Mouse (Mus musculus): Measurements from ENCODE around the gene Ptcd1. TPM values are rescaled to one million over a fixed set of nuclear protein-coding genes. Genes with fewer than 3 reads are reported as not detected.
A peak's percentile ranks its signal among the peaks of the same experiment; 100 is the strongest.
"Not testable (repeated sequence)": the region's sequence is repeated elsewhere in the genome, so short reads cannot be mapped to it uniquely, and the experiment has no call there.

Gene Ptcd1
- polyA plus RNA-seq (2012; rRNA removed) (4.9 and 5.5 TPM in 2 replicates), polyA plus RNA-seq (2014; fragmentation: Nextera tagmentation; extraction: Ambion mirVana) (5.4 and 6.2 TPM in 2 replicates)

GRCm38 (mm10) chr5:145166536-145167305 lies at the start of gene Ptcd1, which contains the start of gene Cpsf4:
Gene Ptcd1 (minus strand): TSS chr5:145167108.
Gene Cpsf4 (plus strand): TSS chr5:145167213.
- Histone ChIP-seq H3K27ac (peak within 1 kb of the TSS; percentile 40), H3K9me3 (ENCODE audit: control insufficient read depth, low read length) (no peaks in the 10 kb centered on the region), H3K4me1 (replicated peaks; ENCODE audit: control insufficient read depth in 2 of 2, insufficient read depth in 2 of 2, low read length in 1 of 2) (peaks cover 11 to 13% of the 10 kb centered on the region in 2 experiments), H3K27me3 (ENCODE audit: control insufficient read depth, insufficient read depth, low read length) (no peaks in the 10 kb centered on the region), H3K4me2 (ENCODE audit: low read depth) (peak within 1 kb of the TSS; percentile 80), H3K4me3 (ENCODE audit: insufficient read depth in 1 of 2, low read depth in 2 of 2, low read length in 2 of 2) (peak within 1 kb of the TSS; percentile 74 to 98), H3K9ac (replicated peaks) (peak within 1 kb of the TSS; percentile 82), H3K36me3 (replicated peaks; ENCODE audit: control insufficient read depth, insufficient read depth, low read depth) (peaks cover 23% of the 10 kb centered on the region)
- ATAC-seq (ENCODE audit: insufficient read depth) (peak; percentile 95), DNase-seq (ENCODE audit: low read depth in 3 of 3, low spot score in 3 of 3) (peak; percentile 98 to 99 (median 99))
- under 1% methylated on average over 51 of the region's 51 CpGs for WGBS (ENCODE audit: insufficient replicate concordance)
- TF ChIP-seq EP300 (IDR thresholded peaks at IDR 0.05; ENCODE audit: low read depth): no peak
- TF ChIP-seq CTCF (IDR thresholded peaks at IDR 0.05; ENCODE audit: low read depth): no peak

- Histone ChIP-seq H3K4me1 (replicated peaks; ENCODE audit: control insufficient read depth in 2 of 2, insufficient read depth in 2 of 2, low read length in 1 of 2) (no peaks in the 10 kb centered on the region), H3K9ac (replicated peaks) (no peak overlapping the region), H3K27ac (no peak overlapping the region), H3K9me3 (ENCODE audit: control insufficient read depth, low read length) (no peaks in the 10 kb centered on the region), H3K36me3 (replicated peaks; ENCODE audit: control insufficient read depth, insufficient read depth, low read depth) (peaks cover 5% of the 10 kb centered on the region), H3K4me2 (ENCODE audit: low read depth) (no peak overlapping the region), H3K27me3 (ENCODE audit: control insufficient read depth, insufficient read depth, low read length) (no peaks in the 10 kb centered on the region), H3K4me3 (ENCODE audit: insufficient read depth in 1 of 2, low read depth in 2 of 2, low read length in 2 of 2) (no peak overlapping the region)
- no peak for TF ChIP-seq EP300 (IDR thresholded peaks at IDR 0.05; ENCODE audit: low read depth)
- TF ChIP-seq CTCF (IDR thresholded peaks at IDR 0.05; ENCODE audit: low read depth): peak; percentile 62
- 0 out of 2 replicates have a peak, but pooled peaks have one; percentile 25 for ATAC-seq (ENCODE audit: insufficient read depth)
- DNase-seq (ENCODE audit: low read depth in 3 of 3, low spot score in 3 of 3): no peak
- WGBS (ENCODE audit: insufficient replicate concordance): 60% methylated on average over 4 of the region's 4 CpGs
Observed at GRCm38 (mm10) chr5:145214679-145215078, 47.8 kb upstream of the Ptcd1 start.

DNA sequence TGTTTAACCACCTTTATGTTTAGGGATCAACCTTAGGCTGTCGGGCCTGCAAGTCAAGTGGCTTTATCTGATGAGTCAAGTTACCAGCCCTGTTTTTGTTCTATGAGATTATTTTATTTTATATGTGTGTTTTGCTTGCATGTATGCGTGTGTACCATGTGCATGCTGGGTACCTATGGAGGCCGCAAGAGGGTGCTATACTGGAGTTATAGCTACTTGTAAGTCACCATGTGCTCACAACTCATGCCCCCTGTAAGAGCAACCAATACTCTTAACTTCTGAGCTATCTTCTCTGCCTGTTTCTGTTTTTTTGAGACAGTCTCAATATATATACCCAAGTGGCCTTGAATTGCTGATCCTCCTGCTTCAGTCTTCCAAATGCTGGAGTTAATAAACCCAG lies 46.6 kb upstream of the Ptcd1 start:
- Histone ChIP-seq H3K4me3 (ENCODE audit: insufficient read depth in 1 of 2, low read depth in 2 of 2, low read length in 2 of 2) (no peak overlapping the region), H3K4me1 (replicated peaks; ENCODE audit: control insufficient read depth in 2 of 2, insufficient read depth in 2 of 2, low read length in 1 of 2) (no peaks in the 10 kb centered on the region), H3K9me3 (ENCODE audit: control insufficient read depth, low read length) (no peaks in the 10 kb centered on the region), H3K27me3 (ENCODE audit: control insufficient read depth, insufficient read depth, low read length) (no peaks in the 10 kb centered on the region), H3K9ac (replicated peaks) (no peak overlapping the region), H3K27ac (no peak overlapping the region), H3K36me3 (replicated peaks; ENCODE audit: control insufficient read depth, insufficient read depth, low read depth) (peaks cover 1% of the 10 kb centered on the region), H3K4me2 (ENCODE audit: low read depth) (no peak overlapping the region)
- DNase-seq (ENCODE audit: low read depth in 3 of 3, low spot score in 3 of 3) (no peak), ATAC-seq (ENCODE audit: insufficient read depth) (no peak)
- WGBS (ENCODE audit: insufficient replicate concordance): 75% methylated on average over 3 of the region's 3 CpGs
- TF ChIP-seq CTCF (IDR thresholded peaks at IDR 0.05; ENCODE audit: low read depth) (no peak), EP300 (IDR thresholded peaks at IDR 0.05; ENCODE audit: low read depth) (no peak)

GRCm38 (mm10) chr5:145212216-145212615 lies 45.3 kb upstream of the Ptcd1 start:
- Histone ChIP-seq H3K27me3 (ENCODE audit: control insufficient read depth, insufficient read depth, low read length) (no peaks in the 10 kb centered on the region), H3K4me1 (replicated peaks; ENCODE audit: control insufficient read depth in 2 of 2, insufficient read depth in 2 of 2, low read length in 1 of 2) (0 out of 4 replicates have a peak, but pooled peaks cover 0 to 2% of the 10 kb centered on the region in 2 experiments), H3K4me2 (ENCODE audit: low read depth) (no peak overlapping the region), H3K36me3 (replicated peaks; ENCODE audit: control insufficient read depth, insufficient read depth, low read depth) (no peaks in the 10 kb centered on the region; the same call in none of the 2 replicates), H3K9ac (replicated peaks) (no peak overlapping the region), H3K9me3 (ENCODE audit: control insufficient read depth, low read length) (no peaks in the 10 kb centered on the region), H3K27ac (no peak overlapping the region), H3K4me3 (ENCODE audit: insufficient read depth in 1 of 2, low read depth in 2 of 2, low read length in 2 of 2) (no peak overlapping the region)
- DNase-seq (ENCODE audit: low read depth in 3 of 3, low spot score in 3 of 3): no peak
- WGBS (ENCODE audit: insufficient replicate concordance): 72% methylated on average over 4 of the region's 4 CpGs
- no peak for ATAC-seq (ENCODE audit: insufficient read depth)
- TF ChIP-seq CTCF (IDR thresholded peaks at IDR 0.05; ENCODE audit: low read depth): no peak
- no peak for TF ChIP-seq EP300 (IDR thresholded peaks at IDR 0.05; ENCODE audit: low read depth)

GRCm38 (mm10) chr5:145211340-145211739 lies 44.4 kb upstream of the Ptcd1 start:
- 89% methylated on average over 4 of the region's 4 CpGs for WGBS (ENCODE audit: insufficient replicate concordance)
- no peaks in the 10 kb centered on the region for H3K9me3 ChIP-seq (ENCODE audit: control insufficient read depth, low read length)
- DNase-seq (ENCODE audit: low read depth in 3 of 3, low spot score in 3 of 3) (no peak), ATAC-seq (ENCODE audit: insufficient read depth) (no peak)
- 0 out of 4 replicates have a peak, but pooled peaks cover 0 to 2% of the 10 kb centered on the region in 2 experiments for H3K4me1 ChIP-seq (replicated peaks; ENCODE audit: control insufficient read depth in 2 of 2, insufficient read depth in 2 of 2, low read length in 1 of 2)
- TF ChIP-seq EP300 (IDR thresholded peaks at IDR 0.05; ENCODE audit: low read depth) (no peak), CTCF (IDR thresholded peaks at IDR 0.05; ENCODE audit: low read depth) (no peak)
- no peaks in the 10 kb centered on the region for H3K27me3 ChIP-seq (ENCODE audit: control insufficient read depth, insufficient read depth, low read length)
- H3K36me3 ChIP-seq (replicated peaks; ENCODE audit: control insufficient read depth, insufficient read depth, low read depth): no peaks in the 10 kb centered on the region; the same call in none of the 2 replicates
- H3K4me2 ChIP-seq (ENCODE audit: low read depth): no peak overlapping the region
- no peak overlapping the region for H3K27ac ChIP-seq
- no peak overlapping the region for H3K4me3 ChIP-seq (ENCODE audit: insufficient read depth in 1 of 2, low read depth in 2 of 2, low read length in 2 of 2)
- H3K9ac ChIP-seq (replicated peaks): no peak overlapping the region

DNA sequence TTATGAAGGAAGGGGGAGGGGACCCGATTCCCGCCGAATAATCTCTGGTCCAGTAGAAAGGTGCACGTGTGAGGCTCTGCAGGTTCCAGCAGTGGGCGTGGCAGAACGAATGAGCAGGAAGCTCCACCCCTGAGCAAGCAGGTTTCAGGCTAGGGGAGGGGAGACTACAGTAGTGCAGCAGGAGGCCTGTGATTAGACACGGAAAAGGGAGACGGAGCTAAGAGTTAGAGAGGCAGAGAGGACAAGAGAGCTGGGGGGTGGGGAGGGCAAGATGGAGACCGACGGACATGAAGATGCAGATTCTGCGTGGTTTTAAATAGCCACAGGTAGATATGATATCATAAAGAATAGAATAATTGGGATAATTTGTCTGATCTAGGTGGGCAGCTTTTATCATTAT lies 41.5 kb upstream of the Ptcd1 start:
- not testable (repeated sequence) for H3K27me3 ChIP-seq (ENCODE audit: control insufficient read depth, insufficient read depth, low read length); ATAC-seq (ENCODE audit: insufficient read depth); H3K4me2 ChIP-seq (ENCODE audit: low read depth); DNase-seq (ENCODE audit: low read depth in 3 of 3, low spot score in 3 of 3); H3K27ac ChIP-seq; H3K4me1 ChIP-seq (replicated peaks; ENCODE audit: control insufficient read depth in 2 of 2, insufficient read depth in 2 of 2, low read length in 1 of 2); H3K9ac ChIP-seq (replicated peaks); H3K9me3 ChIP-seq (ENCODE audit: control insufficient read depth, low read length); H3K4me3 ChIP-seq (ENCODE audit: insufficient read depth in 1 of 2, low read depth in 2 of 2, low read length in 2 of 2); H3K36me3 ChIP-seq (replicated peaks; ENCODE audit: control insufficient read depth, insufficient read depth, low read depth)
- 58% methylated on average over 11 of the region's 11 CpGs for WGBS (ENCODE audit: insufficient replicate concordance)
